Mouse (Mus musculus): ENCODE data around the gene Ghrh. TPM values are rescaled to one million over a fixed set of nuclear protein-coding genes. Genes with fewer than 3 reads are reported as not detected.

Ghrh gene
- polyA plus RNA-seq, 1 experiment from 2014 or later, result not detected

- H3K9ac ChIP-seq (ENCODE audit: low read length), result no peak overlapping the region
- H3K27me3 ChIP-seq (ENCODE audit: control insufficient read depth, insufficient read depth, low read length), result no peaks in the 10 kb centered on the region
- H3K36me3 ChIP-seq (ENCODE audit: control insufficient read depth, insufficient read depth), result no peaks in the 10 kb centered on the region
- H3K9me3 ChIP-seq (replicated peaks; ENCODE audit: control insufficient read depth, low read length), result no peaks in the 10 kb centered on the region; the same call in 1 of the 2 replicates
- WGBS, result 81% methylated on average over 5 of the region's 5 CpGs
- H3K4me1 ChIP-seq (ENCODE audit: control insufficient read depth, insufficient read depth, low read length), result 0 out of 2 replicates have a peak, but pooled peaks cover 5% of the 10 kb centered on the region
- H3K4me3 ChIP-seq (ENCODE audit: low read length), result no peak overlapping the region
- no peak for ATAC-seq (replicated peaks; ENCODE audit: extremely low read depth, insufficient read depth, low FRiP score)
- no peak overlapping the region for H3K4me2 ChIP-seq (ENCODE audit: low read depth, low read length)
- H3K27ac ChIP-seq (ENCODE audit: low read length), result no peak overlapping the region
Measured at GRCm38 (mm10) chr2:157360028-157360427, 12.7 kb upstream of the Ghrh start.

- no peak overlapping the region for H3K4me3 ChIP-seq (ENCODE audit: low read length)
- no peak overlapping the region for H3K27ac ChIP-seq (ENCODE audit: low read length)
- no peaks in the 10 kb centered on the region for H3K4me1 ChIP-seq (ENCODE audit: control insufficient read depth, insufficient read depth, low read length)
- H3K9ac ChIP-seq (ENCODE audit: low read length), result no peak overlapping the region
- H3K9me3 ChIP-seq (replicated peaks; ENCODE audit: control insufficient read depth, low read length), result no peaks in the 10 kb centered on the region; the same call in 1 of the 2 replicates
- no peak for ATAC-seq (replicated peaks; ENCODE audit: extremely low read depth, insufficient read depth, low FRiP score)
- no peaks in the 10 kb centered on the region for H3K36me3 ChIP-seq (ENCODE audit: control insufficient read depth, insufficient read depth)
- WGBS, result 73% methylated on average over 3 of the region's 3 CpGs
- no peaks in the 10 kb centered on the region for H3K27me3 ChIP-seq (ENCODE audit: control insufficient read depth, insufficient read depth, low read length)
- H3K4me2 ChIP-seq (ENCODE audit: low read depth, low read length), result no peak overlapping the region
Measured at GRCm38 (mm10) chr2:157354106-157354505, 6.8 kb upstream of the Ghrh start.

GRCm38 (mm10) chr2:157353183-157353582, 5.9 kb upstream of the Ghrh start:
- Histone ChIP-seq H3K27me3 (ENCODE audit: control insufficient read depth, insufficient read depth, low read length) (no peaks in the 10 kb centered on the region), H3K4me3 (ENCODE audit: low read length) (no peak overlapping the region), H3K4me2 (ENCODE audit: low read depth, low read length) (no peak overlapping the region), H3K9me3 (replicated peaks; ENCODE audit: control insufficient read depth, low read length) (no peaks in the 10 kb centered on the region; the same call in 1 of the 2 replicates), H3K9ac (ENCODE audit: low read length) (no peak overlapping the region), H3K36me3 (ENCODE audit: control insufficient read depth, insufficient read depth) (no peaks in the 10 kb centered on the region), H3K27ac (ENCODE audit: low read length) (no peak overlapping the region), H3K4me1 (ENCODE audit: control insufficient read depth, insufficient read depth, low read length) (peaks cover 2% of the 10 kb centered on the region; the same call in 1 of the 2 replicates)
- ATAC-seq (replicated peaks; ENCODE audit: extremely low read depth, insufficient read depth, low FRiP score), result no peak
- 76% methylated on average over 4 of the region's 4 CpGs for WGBS

GRCm38 (mm10) chr2:157349121-157349778, 1.9 kb upstream of the Ghrh start:
- WGBS, result 63% methylated on average over 12 of the region's 12 CpGs
- Histone ChIP-seq H3K9ac (ENCODE audit: low read length) (no peak overlapping the region), H3K4me1 (ENCODE audit: control insufficient read depth, insufficient read depth, low read length) (peaks cover 4% of the 10 kb centered on the region; the same call in 1 of the 2 replicates), H3K36me3 (ENCODE audit: control insufficient read depth, insufficient read depth) (no peaks in the 10 kb centered on the region), H3K4me3 (ENCODE audit: low read length) (no peak overlapping the region), H3K4me2 (ENCODE audit: low read depth, low read length) (no peak overlapping the region), H3K27me3 (ENCODE audit: control insufficient read depth, insufficient read depth, low read length) (no peaks in the 10 kb centered on the region), H3K27ac (ENCODE audit: low read length) (peak overlapping the region; percentile 14; the same call in 1 of the 2 replicates), H3K9me3 (replicated peaks; ENCODE audit: control insufficient read depth, low read length) (no peaks in the 10 kb centered on the region)
- ATAC-seq (replicated peaks; ENCODE audit: extremely low read depth, insufficient read depth, low FRiP score), result no peak

DNA sequence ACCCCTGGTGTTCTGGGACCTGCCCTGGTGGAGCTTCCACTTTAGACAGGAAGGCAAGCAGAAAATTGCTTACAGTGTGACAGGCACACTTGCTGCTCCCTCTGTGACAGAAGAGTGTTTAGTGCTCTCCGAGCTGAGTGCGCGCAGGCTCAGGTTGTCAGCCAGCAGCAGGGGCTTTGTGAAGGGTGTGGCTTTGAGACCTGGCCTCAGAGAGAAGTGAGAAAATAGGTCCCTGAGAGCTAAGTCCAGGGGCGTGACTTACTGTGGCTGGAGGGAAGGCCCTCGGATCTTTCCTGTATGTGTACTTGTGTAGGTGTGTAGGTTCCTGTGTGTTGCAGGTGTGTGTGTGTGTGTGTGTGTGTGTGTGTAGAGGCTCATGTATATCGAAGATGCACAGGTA, 4.0 kb downstream of the Ghrh start:
- H3K27ac ChIP-seq (ENCODE audit: low read length), result no peak overlapping the region
- no peaks in the 10 kb centered on the region for H3K36me3 ChIP-seq (ENCODE audit: control insufficient read depth, insufficient read depth)
- H3K4me1 ChIP-seq (ENCODE audit: control insufficient read depth, insufficient read depth, low read length), result 0 out of 2 replicates have a peak, but pooled peaks cover 4% of the 10 kb centered on the region
- 75% methylated on average over 6 of the region's 6 CpGs for WGBS
- H3K9me3 ChIP-seq (replicated peaks; ENCODE audit: control insufficient read depth, low read length), result no peaks in the 10 kb centered on the region
- ATAC-seq (replicated peaks; ENCODE audit: extremely low read depth, insufficient read depth, low FRiP score), result no peak
- H3K27me3 ChIP-seq (ENCODE audit: control insufficient read depth, insufficient read depth, low read length), result no peaks in the 10 kb centered on the region
- no peak overlapping the region for H3K4me2 ChIP-seq (ENCODE audit: low read depth, low read length)
- H3K4me3 ChIP-seq (ENCODE audit: low read length), result no peak overlapping the region
- H3K9ac ChIP-seq (ENCODE audit: low read length), result no peak overlapping the region

DNA sequence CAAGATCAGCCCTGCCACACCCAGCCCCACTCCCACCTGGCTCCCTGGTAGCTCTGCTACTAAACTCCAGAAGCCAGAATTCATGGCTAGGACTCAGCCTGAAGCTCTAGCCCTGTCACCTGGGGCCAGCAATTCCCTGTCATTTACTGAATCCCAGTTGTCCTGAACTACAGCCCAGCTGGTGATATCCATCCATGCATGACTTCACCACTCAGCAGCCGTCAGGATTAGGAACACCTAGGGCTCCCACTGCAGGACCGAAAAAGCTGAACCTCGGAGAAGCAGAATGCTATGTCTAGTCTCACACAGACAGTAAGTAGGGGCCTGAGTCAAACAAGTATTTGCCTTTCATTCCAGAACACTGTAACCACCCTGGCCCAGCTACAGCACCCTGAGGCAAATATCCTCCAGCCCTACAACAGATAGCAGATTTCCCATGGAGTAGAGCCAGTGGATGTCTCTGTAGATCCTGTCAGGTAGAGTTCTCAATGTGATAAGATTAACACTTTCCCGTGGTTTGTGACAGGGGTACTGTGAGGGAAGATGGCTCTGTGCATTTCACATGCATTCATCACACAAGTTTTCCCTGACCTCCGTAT, 4.9 kb downstream of the Ghrh start:
- Histone ChIP-seq H3K36me3 (ENCODE audit: control insufficient read depth, insufficient read depth) (no peaks in the 10 kb centered on the region), H3K4me3 (ENCODE audit: low read length) (no peak overlapping the region), H3K4me1 (ENCODE audit: control insufficient read depth, insufficient read depth, low read length) (0 out of 2 replicates have a peak, but pooled peaks cover 2% of the 10 kb centered on the region), H3K9ac (ENCODE audit: low read length) (no peak overlapping the region), H3K27ac (ENCODE audit: low read length) (no peak overlapping the region), H3K4me2 (ENCODE audit: low read depth, low read length) (no peak overlapping the region), H3K27me3 (ENCODE audit: control insufficient read depth, insufficient read depth, low read length) (no peaks in the 10 kb centered on the region), H3K9me3 (replicated peaks; ENCODE audit: control insufficient read depth, low read length) (no peaks in the 10 kb centered on the region)
- 44% methylated on average over 5 of the region's 5 CpGs for WGBS
- ATAC-seq (replicated peaks; ENCODE audit: extremely low read depth, insufficient read depth, low FRiP score), result no peak

DNA sequence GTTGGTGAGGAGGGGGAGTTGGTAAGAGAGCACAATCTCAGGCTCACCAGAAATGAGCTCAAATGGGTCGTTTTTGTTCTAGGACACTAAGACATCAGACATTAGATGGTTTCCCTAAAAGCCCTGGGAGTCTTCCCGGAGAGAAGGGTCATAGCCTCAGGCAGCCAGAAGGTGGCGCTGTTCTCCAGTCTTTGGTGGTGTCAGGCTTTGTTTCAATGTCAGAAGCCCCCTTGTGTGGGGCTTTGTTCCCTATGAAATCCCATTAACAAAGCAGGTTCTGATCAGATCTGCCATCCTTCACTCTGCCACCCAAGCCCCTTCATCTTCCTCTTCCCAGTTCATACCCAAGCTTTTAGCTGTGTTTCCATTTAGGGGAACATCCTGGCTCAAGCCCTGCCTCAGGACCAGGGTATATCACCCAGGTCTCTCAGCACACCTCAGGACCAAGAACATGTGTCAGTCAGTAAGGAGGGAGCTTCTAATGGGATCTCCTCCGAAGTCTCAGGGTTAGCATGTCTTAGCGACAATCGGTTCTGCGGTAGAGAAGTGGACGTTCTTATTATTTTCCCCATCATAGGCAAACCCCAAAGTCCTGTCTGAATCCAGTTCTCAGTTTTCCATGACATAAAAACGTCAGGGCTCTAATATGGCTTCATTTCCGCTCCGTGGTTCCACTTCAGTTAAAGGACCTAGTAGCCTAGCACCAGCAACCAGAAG, 5.6 kb downstream of the Ghrh start:
- Histone ChIP-seq H3K9me3 (replicated peaks; ENCODE audit: control insufficient read depth, low read length) (no peaks in the 10 kb centered on the region), H3K9ac (ENCODE audit: low read length) (no peak overlapping the region), H3K36me3 (ENCODE audit: control insufficient read depth, insufficient read depth) (no peaks in the 10 kb centered on the region), H3K4me2 (ENCODE audit: low read depth, low read length) (no peak overlapping the region), H3K27me3 (ENCODE audit: control insufficient read depth, insufficient read depth, low read length) (no peaks in the 10 kb centered on the region), H3K27ac (ENCODE audit: low read length) (no peak overlapping the region), H3K4me3 (ENCODE audit: low read length) (no peak overlapping the region), H3K4me1 (ENCODE audit: control insufficient read depth, insufficient read depth, low read length) (0 out of 2 replicates have a peak, but pooled peaks cover 2% of the 10 kb centered on the region)
- 38% methylated on average over 11 of the region's 11 CpGs for WGBS
- no peak for ATAC-seq (replicated peaks; ENCODE audit: extremely low read depth, insufficient read depth, low FRiP score)

- no peaks in the 10 kb centered on the region for H3K9me3 ChIP-seq (replicated peaks; ENCODE audit: control insufficient read depth, low read length)
- peaks cover 4% of the 10 kb centered on the region; the same call in 1 of the 2 replicates for H3K4me1 ChIP-seq (ENCODE audit: control insufficient read depth, insufficient read depth, low read length)
- H3K36me3 ChIP-seq (ENCODE audit: control insufficient read depth, insufficient read depth), result no peaks in the 10 kb centered on the region
- ATAC-seq (replicated peaks; ENCODE audit: extremely low read depth, insufficient read depth, low FRiP score), result no peak
- H3K27me3 ChIP-seq (ENCODE audit: control insufficient read depth, insufficient read depth, low read length), result no peaks in the 10 kb centered on the region; the same call in 1 of the 2 replicates
- no peak overlapping the region for H3K4me2 ChIP-seq (ENCODE audit: low read depth, low read length)
- no peak overlapping the region for H3K9ac ChIP-seq (ENCODE audit: low read length)
- no peak overlapping the region for H3K4me3 ChIP-seq (ENCODE audit: low read length)
- no peak overlapping the region for H3K27ac ChIP-seq (ENCODE audit: low read length)
- WGBS, result 41% methylated on average over 7 of the region's 7 CpGs
Measured at GRCm38 (mm10) chr2:157340221-157340741, 7.0 kb downstream of the Ghrh start.

Measured in heart, embryonic 16.5 days (tissue).